Mouse (Mus musculus): ENCODE measurements around the gene Zfp950. TPM values are rescaled to one million over a fixed set of nuclear protein-coding genes. Genes with fewer than 3 reads are reported as not detected.

Zfp950 gene
- 10 to 100 TPM; 13.7 to 21.9 TPM for total RNA-seq (2023)

GRCm38 (mm10) chr19:61140342-61141206 is at the start of gene Zfp950:
Zfp950 (minus strand) TSS chr19:61140840.

GRCm38 (mm10) chr19:61183590-61183989 is 43.0 kb upstream of the Zfp950 start, which contains the start of gene Gm6020:
Gm6020 (plus strand) TSS chr19:61183890.

GRCm38 (mm10) chr19:61175756-61176324 is 35.2 kb upstream of the Zfp950 start, which contains the start of gene Gm7102:
Gm7102 (minus strand) TSS chr19:61176309.

Other genes starting within 250 kb of the Zfp950 start
- gene Gm7102, start 35.5 kb upstream of the Zfp950 start, total RNA-seq (2023) = not detected
- gene Gm6020, start 43.0 kb upstream of the Zfp950 start, total RNA-seq (2023) = not detected
- 1,000 to 10,000 TPM in 1 of 2 experiments, 100 to 1,000 TPM in 1; 955 to 1,008 TPM for gene Csf2ra, start 87.6 kb upstream of the Zfp950 start, total RNA-seq (2023)
- gene Gm21060, start 156.2 kb upstream of the Zfp950 start, total RNA-seq (2023) = not detected